Mouse (Mus musculus): Measurements from ENCODE around the gene Npb.

DNA sequence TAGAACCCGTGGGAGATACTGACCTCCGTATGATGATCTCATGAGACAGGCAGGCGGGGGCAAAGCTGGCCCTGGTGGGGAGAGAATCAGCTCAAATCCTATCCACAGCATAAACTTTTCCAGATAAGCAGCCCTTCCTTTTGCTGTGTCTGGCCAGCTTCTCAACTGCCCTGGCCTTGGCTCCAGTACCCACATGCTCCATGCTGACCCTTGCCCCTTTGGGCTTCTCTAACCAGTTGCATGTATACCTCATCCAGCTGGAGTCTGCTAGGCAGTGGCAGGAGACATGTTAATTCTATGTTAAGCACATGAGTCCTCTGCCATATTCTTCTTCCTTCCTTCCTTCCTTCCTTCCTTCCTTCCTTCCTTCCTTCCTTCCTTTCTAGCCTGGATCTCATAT, 46.5 kb downstream of the Npb start:
- TF ChIP-seq CTCF (IDR thresholded peaks at IDR 0.05; ENCODE audit: low read depth), result no peak
- TF ChIP-seq EP300 (IDR thresholded peaks at IDR 0.05; ENCODE audit: low read depth), result no peak

Data from liver, postnatal 0 days (tissue).